Mouse (Mus musculus) cortical plate, adult 2 months (tissue): ENCODE data around the gene Spi1.

Experiments used
- CTCF ChIP-seq: fragments of 200-500 bp; IDR thresholded peaks from 2 replicates; pipeline ENCODE4 v1.5.1; 2011; ENCODE audit warnings: mild to moderate bottlenecking, control low read depth, low read length; ENCODE audit not compliant: insufficient read depth; ENCODE audit errors: extremely low read depth
- POLR2A ChIP-seq: fragments of 200-500 bp; IDR thresholded peaks from 2 replicates; pipeline ENCODE4 v1.6.1; 2011; ENCODE audit warnings: mild to moderate bottlenecking, low read length, control low read depth; ENCODE audit not compliant: insufficient read depth; ENCODE audit errors: extremely low read depth

DNA sequence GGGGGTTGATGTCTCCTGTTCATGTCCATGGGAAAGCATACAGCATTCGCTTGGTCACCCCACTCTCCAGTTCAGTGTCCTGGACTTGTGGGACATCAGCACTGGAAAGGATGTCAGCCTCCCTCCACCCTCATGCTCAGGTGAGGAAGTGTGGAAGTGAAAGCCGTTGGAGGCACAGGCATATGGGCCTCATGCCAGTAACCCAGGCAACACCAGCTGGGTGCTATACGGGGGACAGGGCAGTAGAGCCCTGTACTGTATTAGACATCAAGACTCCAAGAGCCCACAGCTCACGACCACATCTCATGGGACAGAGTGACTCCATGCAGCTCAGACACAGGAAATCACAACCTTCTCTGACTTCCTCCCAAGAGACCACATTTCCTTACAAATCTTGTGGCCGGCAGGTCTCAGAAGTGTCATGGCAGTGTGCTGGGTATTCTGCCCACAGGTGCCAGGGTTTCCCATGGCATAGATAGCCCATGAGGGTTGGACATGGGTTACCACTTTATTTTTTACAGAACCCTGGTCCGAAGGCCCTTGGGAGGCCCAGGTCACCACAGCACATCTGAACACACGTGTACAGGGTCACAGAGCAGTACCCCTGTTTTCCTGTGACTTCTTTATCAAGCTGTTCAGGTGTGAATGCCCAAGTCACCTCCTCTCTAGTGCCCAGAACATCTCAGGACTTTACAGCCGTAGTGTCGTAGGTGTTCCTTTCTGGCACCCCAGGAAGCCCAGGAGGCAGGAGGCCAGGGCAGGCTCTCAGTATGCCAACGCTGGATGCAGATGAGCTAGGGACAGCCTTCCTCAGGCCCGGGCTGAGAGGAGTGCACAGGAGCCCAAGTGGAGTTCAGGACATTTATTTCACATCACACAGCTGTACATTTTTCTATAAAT is 54.6 kb downstream of the Spi1 start:
- no peak for TF ChIP-seq POLR2A
- TF ChIP-seq CTCF, result no peak
